Mouse (Mus musculus) adrenal gland (tissue): ENCODE measurements around the gene A630076J17Rik.

Experiments
- intact Hi-C: fragments of 180-260 bp; cut with DNase I; formaldehyde crosslinking; loops from one replicate; pipeline ENCODE4 v1.15.1; 2025
- long read RNA-seq, 2 experiments: library from polyadenylated mRNA; unstranded; transcript quantifications; one replicate each; pipeline ENCODE4 v2.0.0; 2020; ENCODE audit warnings: borderline replicate concordance in 1 of 2; ENCODE audit not compliant: insufficient replicate concordance in 1 of 2

The A630076J17Rik gene
- long read RNA-seq, experiment 1 = 0 reads
- long read RNA-seq, experiment 2 = 0 reads

- intact Hi-C loops = loop anchor here (5.0 to 10.0 kb wide), 2 partner anchors 124 to 237 kb away; no protein-coding TSS in a partner anchor
Observed at GRCm38 (mm10) chr3:107230527-107230926, at the start of gene A630076J17Rik. Gene A630076J17Rik (plus strand): TSS chr3:107230614.

- intact Hi-C loops = no loop called here
Observed at GRCm38 (mm10) chr3:107180860-107181259, 49.6 kb upstream of the A630076J17Rik start.

- intact Hi-C loops = no loop called here
Observed at GRCm38 (mm10) chr3:107182756-107183155, 47.7 kb upstream of the A630076J17Rik start, which contains the start of gene Kcna10. Gene Kcna10 (plus strand): TSS chr3:107183056.

GRCm38 (mm10) chr3:107183178-107183577 lies 47.2 kb upstream of the A630076J17Rik start:
- intact Hi-C loops = no loop called here

- intact Hi-C loops = no loop called here
Observed at GRCm38 (mm10) chr3:107185597-107185996, 44.8 kb upstream of the A630076J17Rik start.

GRCm38 (mm10) chr3:107187022-107187421 lies 43.4 kb upstream of the A630076J17Rik start:
- intact Hi-C loops = no loop called here

- intact Hi-C loops = loop anchor here (1.0 kb wide), 1 partner anchor 94 kb away; no protein-coding TSS in a partner anchor
Observed at GRCm38 (mm10) chr3:107188226-107188899, 42.1 kb upstream of the A630076J17Rik start.

- intact Hi-C loops = no loop called here
Observed at GRCm38 (mm10) chr3:107201310-107202180, 28.9 kb upstream of the A630076J17Rik start.

- intact Hi-C loops = no loop called here
Observed at GRCm38 (mm10) chr3:107204413-107204812, 26.0 kb upstream of the A630076J17Rik start.

- intact Hi-C loops = no loop called here
Observed at GRCm38 (mm10) chr3:107205170-107205569, 25.2 kb upstream of the A630076J17Rik start.

GRCm38 (mm10) chr3:107205994-107206393 lies 24.4 kb upstream of the A630076J17Rik start:
- intact Hi-C loops = loop anchor here (2.0 kb wide), 1 partner anchor 257 kb away; no protein-coding TSS in a partner anchor

GRCm38 (mm10) chr3:107206490-107207150 lies 23.8 kb upstream of the A630076J17Rik start:
- intact Hi-C loops = loop anchor here (2.0 kb wide), 1 partner anchor 256 kb away; no protein-coding TSS in a partner anchor

- intact Hi-C loops = loop anchor here (2.0 kb wide), 1 partner anchor 255 kb away; no protein-coding TSS in a partner anchor
Observed at GRCm38 (mm10) chr3:107207625-107208253, 22.7 kb upstream of the A630076J17Rik start.

- intact Hi-C loops = no loop called here
Observed at GRCm38 (mm10) chr3:107214606-107215005, 15.8 kb upstream of the A630076J17Rik start.

- intact Hi-C loops = no loop called here
Observed at GRCm38 (mm10) chr3:107216400-107217100, 13.9 kb upstream of the A630076J17Rik start.

- intact Hi-C loops = no loop called here
Observed at GRCm38 (mm10) chr3:107217101-107217480, 13.3 kb upstream of the A630076J17Rik start.

GRCm38 (mm10) chr3:107218572-107218971 lies 11.8 kb upstream of the A630076J17Rik start:
- intact Hi-C loops = no loop called here

GRCm38 (mm10) chr3:107221608-107222007 lies 8.8 kb upstream of the A630076J17Rik start, which contains the start of gene Cym:
Gene Cym (minus strand): TSS chr3:107221732.
- intact Hi-C loops = no loop called here

GRCm38 (mm10) chr3:107223230-107223629 lies 7.2 kb upstream of the A630076J17Rik start:
- intact Hi-C loops = no loop called here

GRCm38 (mm10) chr3:107225820-107226219 lies 4.6 kb upstream of the A630076J17Rik start:
- intact Hi-C loops = no loop called here
